Mouse (Mus musculus) thymus, postnatal 36 days (tissue): Measurements from ENCODE around the gene Tgfbrap1.
"Not testable (repeated sequence)": the region's sequence is repeated elsewhere in the genome, so short reads cannot be mapped to it uniquely, and the experiment has no call there.

Experiments
- DNase-seq, 2 experiments: peaks; one replicate each; pipeline ENCODE4 v3.0.0; 2022; ENCODE audit warnings: mixed read lengths in 2 of 2

Gene Tgfbrap1

GRCm38 (mm10) chr1:43098031-43098984, at the start of gene Tgfbrap1, which contains the start of gene AI597479:
Tgfbrap1 (minus strand) TSS chr1:43098637.
AI597479 (plus strand) TSS chr1:43098710.
- peak; percentile 91 to 92 for DNase-seq

- DNase-seq = no peak
Observed at GRCm38 (mm10) chr1:43147474-43147873, 49.0 kb upstream of the Tgfbrap1 start.

GRCm38 (mm10) chr1:43145388-43145787, 47.0 kb upstream of the Tgfbrap1 start:
- DNase-seq = no peak

- DNase-seq = no peak
Observed at GRCm38 (mm10) chr1:43144338-43144906, 46.0 kb upstream of the Tgfbrap1 start.

GRCm38 (mm10) chr1:43143791-43144190, 45.4 kb upstream of the Tgfbrap1 start:
- no peak for DNase-seq

- no peak for DNase-seq
Observed at GRCm38 (mm10) chr1:43143284-43143683, 44.8 kb upstream of the Tgfbrap1 start.

GRCm38 (mm10) chr1:43142849-43143248, 44.4 kb upstream of the Tgfbrap1 start:
- no peak for DNase-seq

GRCm38 (mm10) chr1:43141555-43141961, 43.1 kb upstream of the Tgfbrap1 start:
- no peak for DNase-seq

GRCm38 (mm10) chr1:43139587-43140266, 41.3 kb upstream of the Tgfbrap1 start:
- DNase-seq = peak; percentile 77 to 81

- DNase-seq = no peak
Observed at GRCm38 (mm10) chr1:43138268-43138812, 39.9 kb upstream of the Tgfbrap1 start.

GRCm38 (mm10) chr1:43137334-43137733, 38.9 kb upstream of the Tgfbrap1 start:
- DNase-seq = no peak

GRCm38 (mm10) chr1:43136488-43137029, 38.1 kb upstream of the Tgfbrap1 start:
- DNase-seq = not testable (repeated sequence)

GRCm38 (mm10) chr1:43131591-43131990, 33.2 kb upstream of the Tgfbrap1 start:
- DNase-seq = no peak

GRCm38 (mm10) chr1:43130219-43130981, 32.0 kb upstream of the Tgfbrap1 start:
- no peak for DNase-seq

- no peak for DNase-seq
Observed at GRCm38 (mm10) chr1:43127820-43128610, 29.6 kb upstream of the Tgfbrap1 start.

GRCm38 (mm10) chr1:43127196-43127595, 28.8 kb upstream of the Tgfbrap1 start:
- DNase-seq = no peak

GRCm38 (mm10) chr1:43124726-43125125, 26.3 kb upstream of the Tgfbrap1 start:
- DNase-seq = no peak

GRCm38 (mm10) chr1:43122616-43123015, 24.2 kb upstream of the Tgfbrap1 start:
- DNase-seq = no peak

GRCm38 (mm10) chr1:43120950-43121349, 22.5 kb upstream of the Tgfbrap1 start:
- DNase-seq = no peak

- no peak for DNase-seq
Observed at GRCm38 (mm10) chr1:43117435-43117834, 19.0 kb upstream of the Tgfbrap1 start.

- peak; percentile 28 to 33 for DNase-seq
Observed at GRCm38 (mm10) chr1:43112882-43113281, 14.4 kb upstream of the Tgfbrap1 start.
